ENCODE assay signal across 17 mouse cellular contexts in the genomic region with DNA sequence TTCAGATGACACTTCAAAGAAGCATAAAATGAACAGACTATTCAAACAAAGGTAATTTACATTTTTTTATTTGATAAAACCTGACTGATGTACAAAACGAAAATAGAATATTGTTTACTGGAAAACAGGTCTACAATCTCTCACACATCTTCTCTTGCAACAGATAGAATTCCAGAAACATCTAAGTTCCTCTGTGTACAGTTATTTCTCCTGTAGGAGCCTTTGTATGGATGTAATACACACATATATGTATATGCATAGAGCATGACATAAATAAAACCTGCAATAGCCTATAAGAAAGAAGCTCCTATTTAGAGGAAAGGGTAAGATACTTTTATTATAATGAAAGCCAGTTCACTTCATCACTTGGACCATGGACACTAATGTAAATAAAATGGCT.
DNase-seq lines count a peak whose midpoint lies in the region; ATAC-seq lines count a peak whose summit lies in the region.
"Had no signal": no experiment of that assay in that cellular context is flagged by ENCODE, and none has a peak within 500 bp of the region (broad histone marks: within the 10 kb centered on the region; RNA-seq: fewer than 3 reads in every experiment).

No protein-coding gene starts in this region.

- no peaks in the 10 kb centered on the region for H3K9me3 ChIP-seq in hindbrain, embryonic 10.5 days
- H3K9me3 ChIP-seq in midbrain, embryonic 12.5 days, result no peaks in the 10 kb centered on the region
- H3K9me3 ChIP-seq: embryonic facial prominence, embryonic 12.5 days; heart, embryonic 13.5 days; liver, embryonic 12.5 days had no signal

- no peak for ATAC-seq in midbrain, embryonic 12.5 days (ENCODE audit: low FRiP score, low read depth)
- ATAC-seq in erythroid progenitor cell, adult 5-6 weeks (replicated peaks; ENCODE audit: low FRiP score, poor library complexity, severe bottlenecking), result no peak
- ATAC-seq: liver, embryonic 12.5 days had no signal

- peak; percentile 8 for DNase-seq in retina, embryonic 14.5 days (ENCODE audit: low spot score)
- DNase-seq in retina, postnatal 1 day, result no peak
- no peak for DNase-seq in hindbrain, embryonic 10.5 days (ENCODE audit: low spot score)
- no peak for DNase-seq in ovary, postnatal 10 days (ENCODE audit: low spot score)
- DNase-seq in cerebellum, postnatal 36 days, result no peak
- DNase-seq: cerebellum, adult 11-12 months; gastrocnemius, postnatal 14 days; layer of hippocampus, adult 9-11 months; left cerebral cortex, postnatal 4 days; lung, postnatal 10 days; thymus, postnatal 25 days had no signal

- H3K4me1 ChIP-seq in hindbrain, embryonic 10.5 days (replicated peaks), result peaks cover 20% of the 10 kb centered on the region
- H3K4me1 ChIP-seq in midbrain, embryonic 12.5 days, result no peaks in the 10 kb centered on the region
- H3K4me1 ChIP-seq: embryonic facial prominence, embryonic 12.5 days had no signal

- peaks cover 53% of the 10 kb centered on the region for H3K27me3 ChIP-seq in hindbrain, embryonic 10.5 days (ENCODE audit: insufficient read depth, poor library complexity, severe bottlenecking)
- H3K27me3 ChIP-seq in midbrain, embryonic 12.5 days, result no peaks in the 10 kb centered on the region

- H3K9ac ChIP-seq in midbrain, embryonic 12.5 days (replicated peaks), result peak overlapping the region; percentile 57
- H3K9ac ChIP-seq: embryonic facial prominence, embryonic 12.5 days; heart, embryonic 13.5 days; liver, embryonic 12.5 days had no signal

- H3K4me3 ChIP-seq in hindbrain, embryonic 10.5 days, result peak overlapping the region; percentile 85
- H3K4me3 ChIP-seq in midbrain, embryonic 12.5 days, result peak overlapping the region; percentile 52
- H3K4me3 ChIP-seq: liver, embryonic 12.5 days had no signal

- peaks cover 55% of the 10 kb centered on the region for H3K36me3 ChIP-seq in hindbrain, embryonic 10.5 days
- H3K36me3 ChIP-seq in midbrain, embryonic 12.5 days, result peaks cover 20% of the 10 kb centered on the region
- H3K36me3 ChIP-seq: embryonic facial prominence, embryonic 12.5 days; heart, embryonic 13.5 days; liver, embryonic 12.5 days had no signal

- peak overlapping the region; percentile 92 for H3K27ac ChIP-seq in hindbrain, embryonic 10.5 days
- peak overlapping the region; percentile 63; the same call in 1 of the 2 replicates for H3K27ac ChIP-seq in midbrain, embryonic 12.5 days (replicated peaks)
- H3K27ac ChIP-seq: embryonic facial prominence, embryonic 12.5 days; heart, embryonic 13.5 days; kidney, postnatal 0 days; liver, embryonic 12.5 days had no signal

- 13% methylated on average over 1 of the region's 1 CpGs for WGBS in hindbrain, embryonic 10.5 days
- WGBS in midbrain, embryonic 12.5 days, result 5% methylated on average over 1 of the region's 1 CpGs

- H3K4me2 ChIP-seq in midbrain, embryonic 12.5 days (replicated peaks), result peak overlapping the region; percentile 67
- H3K4me2 ChIP-seq: embryonic facial prominence, embryonic 12.5 days; liver, embryonic 12.5 days had no signal
